Mouse (Mus musculus) urinary bladder, postnatal 0 days (tissue): Measurements from ENCODE around the gene Olfr13. TPM values are rescaled to one million over a fixed set of nuclear protein-coding genes. Genes with fewer than 3 reads are reported as not detected.

Experiments
- polyA plus RNA-seq: library from polyadenylated mRNA; unstranded; fragments of >200 nt; fragmentation: Nextera tagmentation; extraction: Ambion mirVana; gene quantifications from 2 replicates; pipeline ENCODE4 v1.2.1, GENCODE M21; 2015

Olfr13 gene
- not detected in 2 replicates for polyA plus RNA-seq

DNA sequence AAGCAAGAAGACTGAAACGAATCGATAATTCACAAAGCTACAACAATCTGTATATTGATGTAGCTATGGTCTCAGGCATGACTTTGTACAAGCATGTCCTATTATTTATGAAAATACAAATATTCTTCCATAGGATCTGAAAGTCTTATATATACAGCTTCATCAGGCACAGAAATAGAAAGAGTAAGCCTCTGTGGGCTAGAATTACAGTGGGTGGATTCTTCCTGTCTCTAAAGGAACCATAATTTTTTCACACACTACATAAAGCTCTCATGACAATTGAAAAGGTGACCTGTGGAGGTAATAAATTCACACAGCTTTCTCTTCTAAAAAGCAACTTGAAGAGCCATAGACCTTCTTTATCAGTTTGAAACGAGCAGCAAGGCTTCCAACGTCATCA is at the start of gene Olfr13:
Gene Olfr13 (plus strand): TSS at position 301 of the 400 bp plus-strand sequence.

GRCm38 (mm10) chr6:43146267-43146666 is 25.7 kb upstream of the Olfr13 start, which contains the start of gene Olfr237-ps1:
Gene Olfr237-ps1, plus strand, starts transcription at chr6:43146567.

GRCm38 (mm10) chr6:43162982-43163381 is 9.0 kb upstream of the Olfr13 start, which contains the start of gene Olfr437:
Gene Olfr437, plus strand, starts transcription at chr6:43163282.

GRCm38 (mm10) chr6:43196781-43197180 is 24.8 kb downstream of the Olfr13 start, which contains the start of gene Olfr435:
Gene Olfr435, plus strand, starts transcription at chr6:43197146.

GRCm38 (mm10) chr6:43212873-43213272 is 40.9 kb downstream of the Olfr13 start, which contains the start of gene Olfr434:
Gene Olfr434, plus strand, starts transcription at chr6:43213021.

Other genes with a start within 250 kb of the Olfr13 start
- not detected in 2 replicates for gene Olfr444, start 223.1 kb upstream of the Olfr13 start, polyA plus RNA-seq
- gene Olfr441, start 65.8 kb upstream of the Olfr13 start, polyA plus RNA-seq = not detected in 2 replicates
- not detected in 2 replicates for gene Olfr237-ps1, start 25.6 kb upstream of the Olfr13 start, polyA plus RNA-seq
- gene Olfr437, start 8.9 kb upstream of the Olfr13 start, polyA plus RNA-seq = not detected in 2 replicates
- not detected in 2 replicates for gene Olfr435, start 25.0 kb downstream of the Olfr13 start, polyA plus RNA-seq
- not detected in 2 replicates for gene Olfr434, start 40.9 kb downstream of the Olfr13 start, polyA plus RNA-seq
- not detected in 2 replicates for gene Olfr47, start 59.4 kb downstream of the Olfr13 start, polyA plus RNA-seq
- 10.0 and 11.9 TPM in 2 replicates for gene Arhgef5, start 93.4 kb downstream of the Olfr13 start, polyA plus RNA-seq
- gene Nobox, start 137.4 kb downstream of the Olfr13 start, polyA plus RNA-seq = not detected in 2 replicates